Mouse (Mus musculus): Measurements from ENCODE around the gene Ece1. TPM values are rescaled to one million over a fixed set of nuclear protein-coding genes. Genes with fewer than 3 reads are reported as not detected.
A peak's percentile ranks its signal among the peaks of the same experiment; 100 is the strongest.

Gene Ece1
- polyA plus RNA-seq, 1 experiment from 2014 or later: 23.9 TPM

DNA sequence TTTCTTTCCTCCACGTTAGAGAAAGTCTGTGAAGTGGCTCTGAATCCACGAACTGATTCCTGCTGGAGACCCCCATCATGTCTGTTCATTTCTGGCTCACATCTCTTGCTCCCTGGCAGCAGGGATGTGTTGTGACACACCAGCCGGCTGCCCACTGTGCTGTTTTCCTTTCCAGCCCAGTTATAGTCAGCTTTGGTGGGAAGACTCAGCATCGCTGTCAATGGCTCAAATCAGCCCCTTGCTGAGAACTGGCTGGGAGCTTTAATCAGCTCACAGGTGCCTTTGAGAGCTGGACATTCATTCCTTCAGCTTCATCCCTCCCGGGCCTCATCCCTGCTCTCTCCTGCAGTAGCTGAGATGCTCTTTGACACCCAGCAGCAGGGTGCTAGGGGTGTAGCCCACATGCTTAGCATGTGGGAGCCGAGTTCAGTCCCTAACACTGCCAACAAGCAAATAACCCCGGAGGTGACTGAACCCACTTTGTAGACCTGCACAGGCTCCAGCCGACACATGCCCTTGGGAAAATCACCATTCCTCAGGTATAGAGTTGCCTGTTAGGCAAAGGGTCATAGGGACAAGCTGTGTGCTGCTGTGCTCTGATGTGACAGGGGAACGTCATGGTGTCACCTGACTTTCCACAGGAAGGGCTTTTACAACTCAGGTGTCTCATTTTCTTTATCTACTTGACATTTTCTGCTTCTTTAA is 80.9 kb downstream of the Ece1 start:
- no peaks in the 10 kb centered on the region for H3K9me3 ChIP-seq
- H3K27me3 ChIP-seq: no peaks in the 10 kb centered on the region
- H3K27ac ChIP-seq: no peak overlapping the region
- 0 out of 2 replicates have a peak overlapping the region, but pooled peaks have one; percentile 14 for H3K9ac ChIP-seq (replicated peaks)
- 70% methylated on average over 9 of the region's 9 CpGs for WGBS
- H3K4me2 ChIP-seq: no peak overlapping the region
- no peak overlapping the region for H3K4me3 ChIP-seq (replicated peaks)
- no peak for ATAC-seq (ENCODE audit: insufficient number of reproducible peaks, insufficient read depth, low FRiP score, low TSS enrichment, low read depth)
- H3K36me3 ChIP-seq: peaks cover 100% of the 10 kb centered on the region
- H3K4me1 ChIP-seq (replicated peaks): no peaks in the 10 kb centered on the region

DNA sequence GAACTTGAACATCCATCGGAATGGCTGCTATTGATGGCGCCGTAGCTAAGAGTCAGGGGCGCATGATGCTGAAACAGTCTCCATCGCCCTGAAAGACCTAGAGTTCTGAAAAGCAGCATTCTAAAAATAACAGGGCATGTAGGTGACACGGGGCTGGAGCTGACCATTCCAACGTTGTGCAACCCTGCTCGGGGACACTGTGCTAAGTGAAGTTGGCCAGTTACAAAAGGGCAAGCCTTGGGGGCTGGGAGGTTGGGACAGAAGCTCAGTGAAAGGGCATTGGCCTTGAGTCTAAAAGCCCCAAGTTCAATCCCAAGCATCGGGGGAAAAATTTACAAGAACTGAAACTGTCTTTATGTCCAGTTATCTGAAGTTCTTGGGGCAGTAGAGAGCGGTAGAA is 81.5 kb downstream of the Ece1 start:
- WGBS: 89% methylated on average over 10 of the region's 10 CpGs
- H3K9me3 ChIP-seq: no peaks in the 10 kb centered on the region
- ATAC-seq (ENCODE audit: insufficient number of reproducible peaks, insufficient read depth, low FRiP score, low TSS enrichment, low read depth): no peak
- H3K9ac ChIP-seq (replicated peaks): no peak overlapping the region
- no peaks in the 10 kb centered on the region for H3K4me1 ChIP-seq (replicated peaks)
- H3K4me2 ChIP-seq: no peak overlapping the region
- H3K36me3 ChIP-seq: peaks cover 100% of the 10 kb centered on the region
- H3K27me3 ChIP-seq: no peaks in the 10 kb centered on the region
- no peak overlapping the region for H3K4me3 ChIP-seq (replicated peaks)
- no peak overlapping the region for H3K27ac ChIP-seq

GRCm38 (mm10) chr4:137945376-137945775 is 83.3 kb downstream of the Ece1 start:
- H3K27ac ChIP-seq: no peak overlapping the region
- no peaks in the 10 kb centered on the region for H3K9me3 ChIP-seq
- peaks cover 100% of the 10 kb centered on the region for H3K36me3 ChIP-seq
- H3K4me1 ChIP-seq (replicated peaks): no peaks in the 10 kb centered on the region
- WGBS: 71% methylated on average over 4 of the region's 4 CpGs
- no peak overlapping the region for H3K4me2 ChIP-seq
- no peak overlapping the region for H3K4me3 ChIP-seq (replicated peaks)
- no peaks in the 10 kb centered on the region for H3K27me3 ChIP-seq
- H3K9ac ChIP-seq (replicated peaks): no peak overlapping the region
- no peak for ATAC-seq (ENCODE audit: insufficient number of reproducible peaks, insufficient read depth, low FRiP score, low TSS enrichment, low read depth)

- Histone ChIP-seq H3K9me3 (no peaks in the 10 kb centered on the region), H3K36me3 (peaks cover 100% of the 10 kb centered on the region), H3K9ac (replicated peaks) (no peak overlapping the region), H3K4me3 (replicated peaks) (no peak overlapping the region), H3K4me2 (no peak overlapping the region), H3K27me3 (no peaks in the 10 kb centered on the region), H3K27ac (no peak overlapping the region), H3K4me1 (replicated peaks) (no peaks in the 10 kb centered on the region)
- WGBS: 80% methylated on average over 11 of the region's 11 CpGs
- no peak for ATAC-seq (ENCODE audit: insufficient number of reproducible peaks, insufficient read depth, low FRiP score, low TSS enrichment, low read depth)
Observed at GRCm38 (mm10) chr4:137946419-137946818, 84.4 kb downstream of the Ece1 start.

- ATAC-seq (ENCODE audit: insufficient number of reproducible peaks, insufficient read depth, low FRiP score, low TSS enrichment, low read depth): no peak
- Histone ChIP-seq H3K4me3 (replicated peaks) (no peak overlapping the region), H3K27me3 (no peaks in the 10 kb centered on the region), H3K27ac (no peak overlapping the region), H3K9me3 (no peaks in the 10 kb centered on the region), H3K9ac (replicated peaks) (no peak overlapping the region), H3K4me1 (replicated peaks) (no peaks in the 10 kb centered on the region), H3K36me3 (peaks cover 81% of the 10 kb centered on the region), H3K4me2 (no peak overlapping the region)
- WGBS: 43% methylated on average over 4 of the region's 4 CpGs
Observed at GRCm38 (mm10) chr4:137952840-137953239, 90.8 kb downstream of the Ece1 start.

- peaks cover 79% of the 10 kb centered on the region for H3K36me3 ChIP-seq
- no peak overlapping the region for H3K4me2 ChIP-seq
- H3K27ac ChIP-seq: no peak overlapping the region
- H3K4me3 ChIP-seq (replicated peaks): no peak overlapping the region
- H3K27me3 ChIP-seq: no peaks in the 10 kb centered on the region
- H3K9me3 ChIP-seq: peaks cover under 1% of the 10 kb centered on the region
- H3K9ac ChIP-seq (replicated peaks): no peak overlapping the region
- 86% methylated on average over 2 of the region's 2 CpGs for WGBS
- ATAC-seq (ENCODE audit: insufficient number of reproducible peaks, insufficient read depth, low FRiP score, low TSS enrichment, low read depth): no peak
- H3K4me1 ChIP-seq (replicated peaks): no peaks in the 10 kb centered on the region
Observed at GRCm38 (mm10) chr4:137954184-137954583, 92.1 kb downstream of the Ece1 start.

DNA sequence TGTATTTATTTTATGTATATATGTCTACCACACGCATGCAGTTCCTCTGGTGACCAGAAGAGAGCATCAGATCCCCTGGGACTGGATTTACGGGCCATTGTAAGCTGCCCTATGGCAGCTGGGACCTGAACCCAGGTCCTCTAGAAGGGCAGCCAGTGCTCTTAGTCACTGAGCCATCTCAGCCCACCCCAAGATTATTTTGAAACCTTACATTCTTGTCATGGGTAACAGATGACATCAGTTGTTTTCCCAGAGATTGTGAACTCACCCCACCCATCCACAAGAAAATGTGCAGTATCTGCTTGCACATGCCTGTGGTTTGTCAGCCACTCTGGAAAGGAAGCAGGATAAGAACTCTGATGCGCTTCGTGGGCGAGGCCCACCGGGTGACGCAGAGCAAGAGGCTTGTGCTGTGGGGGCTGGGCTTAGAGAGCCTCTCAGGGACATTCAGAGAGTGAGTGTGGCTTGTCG is 92.9 kb downstream of the Ece1 start:
- Histone ChIP-seq H3K4me2 (no peak overlapping the region), H3K27ac (no peak overlapping the region), H3K27me3 (no peaks in the 10 kb centered on the region), H3K9me3 (peaks cover 8% of the 10 kb centered on the region), H3K4me3 (replicated peaks) (no peak overlapping the region), H3K4me1 (replicated peaks) (no peaks in the 10 kb centered on the region), H3K36me3 (peaks cover 79% of the 10 kb centered on the region), H3K9ac (replicated peaks) (no peak overlapping the region)
- ATAC-seq (ENCODE audit: insufficient number of reproducible peaks, insufficient read depth, low FRiP score, low TSS enrichment, low read depth): no peak
- WGBS: 86% methylated on average over 8 of the region's 8 CpGs

- Histone ChIP-seq H3K27me3 (no peaks in the 10 kb centered on the region), H3K4me2 (no peak overlapping the region), H3K27ac (no peak overlapping the region), H3K9ac (replicated peaks) (no peak overlapping the region), H3K9me3 (peaks cover 8% of the 10 kb centered on the region), H3K36me3 (peaks cover 78% of the 10 kb centered on the region), H3K4me1 (replicated peaks) (no peaks in the 10 kb centered on the region), H3K4me3 (replicated peaks) (no peak overlapping the region)
- WGBS: 94% methylated on average over 15 of the region's 15 CpGs
- no peak for ATAC-seq (ENCODE audit: insufficient number of reproducible peaks, insufficient read depth, low FRiP score, low TSS enrichment, low read depth)
Observed at GRCm38 (mm10) chr4:137956260-137956659, 94.2 kb downstream of the Ece1 start.

- 90% methylated on average over 13 of the region's 13 CpGs for WGBS
- Histone ChIP-seq H3K36me3 (peaks cover 91% of the 10 kb centered on the region), H3K9ac (replicated peaks) (no peak overlapping the region), H3K9me3 (peaks cover 8% of the 10 kb centered on the region), H3K27ac (no peak overlapping the region), H3K4me2 (no peak overlapping the region), H3K27me3 (no peaks in the 10 kb centered on the region), H3K4me1 (replicated peaks) (no peaks in the 10 kb centered on the region), H3K4me3 (replicated peaks) (no peak overlapping the region)
- no peak for ATAC-seq (ENCODE audit: insufficient number of reproducible peaks, insufficient read depth, low FRiP score, low TSS enrichment, low read depth)
Observed at GRCm38 (mm10) chr4:137959889-137960665, 98.0 kb downstream of the Ece1 start.

DNA sequence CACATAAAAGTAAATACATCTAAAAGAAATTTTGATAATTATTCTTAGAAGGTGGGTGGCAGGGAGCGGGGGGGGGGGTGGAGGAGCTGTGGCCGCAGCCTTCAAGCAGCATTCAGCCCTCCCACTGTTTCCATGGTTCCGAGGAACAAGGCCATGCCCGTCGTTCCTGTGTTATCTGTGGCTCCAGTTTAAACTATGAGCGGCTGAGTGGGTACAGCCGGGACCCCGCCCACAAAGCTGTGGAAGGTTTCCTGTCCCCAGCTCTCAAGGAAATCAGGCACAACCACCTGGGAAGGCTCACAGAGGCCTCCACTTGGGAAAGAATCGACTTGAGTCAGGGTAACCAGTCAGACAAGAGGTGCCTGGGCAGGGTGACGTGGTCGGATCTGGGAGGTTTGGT is 98.7 kb downstream of the Ece1 start:
- Histone ChIP-seq H3K27ac (no peak overlapping the region), H3K4me3 (replicated peaks) (no peak overlapping the region), H3K9ac (replicated peaks) (no peak overlapping the region), H3K9me3 (peaks cover 8% of the 10 kb centered on the region), H3K27me3 (no peaks in the 10 kb centered on the region), H3K4me1 (replicated peaks) (no peaks in the 10 kb centered on the region), H3K36me3 (peaks cover 87% of the 10 kb centered on the region), H3K4me2 (no peak overlapping the region)
- no peak for ATAC-seq (ENCODE audit: insufficient number of reproducible peaks, insufficient read depth, low FRiP score, low TSS enrichment, low read depth)
- 91% methylated on average over 11 of the region's 11 CpGs for WGBS

GRCm38 (mm10) chr4:137962643-137963350 is 100.8 kb downstream of the Ece1 start:
- Histone ChIP-seq H3K27me3 (no peaks in the 10 kb centered on the region), H3K36me3 (peaks cover 70% of the 10 kb centered on the region)
- 93% methylated on average over 20 of the region's 20 CpGs for WGBS

More at GRCm38 (mm10) chr4:137962643-137963350, 100.8 kb downstream of the Ece1 start:
- no peak for ATAC-seq (ENCODE audit: insufficient number of reproducible peaks, insufficient read depth, low FRiP score, low TSS enrichment, low read depth)
- H3K4me2 ChIP-seq: no peak overlapping the region
- H3K9me3 ChIP-seq: peaks cover 8% of the 10 kb centered on the region
- no peak overlapping the region for H3K4me3 ChIP-seq (replicated peaks)
- H3K4me1 ChIP-seq (replicated peaks): no peaks in the 10 kb centered on the region
- H3K27ac ChIP-seq: no peak overlapping the region
- no peak overlapping the region for H3K9ac ChIP-seq (replicated peaks)

Data from limb, embryonic 12.5 days (tissue).